Mouse (Mus musculus) adrenal gland, postnatal 36 days (tissue): Measurements from ENCODE around the gene Exo5. TPM values are rescaled to one million over a fixed set of nuclear protein-coding genes. Genes with fewer than 3 reads are reported as not detected.

ENCODE experiments used
- microRNA-seq: library from miRNA; unstranded; fragments of <30 nt; microRNA quantifications from one replicate; pipeline ENCODE4 v1.2.0, GENCODE M21; 2021
- total RNA-seq, 2 experiments: library from RNA; stranded (reverse); gene quantifications; 2 replicates each; pipeline ENCODE4 v1.2.3; 2021

Gene Exo5
- total RNA-seq, 2 experiments from 2014 or later, result 10.0 to 11.1 TPM

Small RNA genes lying within 50 kb of the gene (microRNA-seq; reads per million reads assigned to microRNA genes)
- 0.75 reads per million for gene Mir7015

Other genes starting within 250 kb of the Exo5 start
- 1 to 10 TPM; 2.3 TPM for gene Kcnq4, start 176.4 kb downstream of the Exo5 start, total RNA-seq
- 10 to 100 TPM; 46.6 to 50.0 TPM for gene Nfyc, start 93.4 kb downstream of the Exo5 start, total RNA-seq
- 1 to 10 TPM; 5.5 to 6.2 TPM for gene Rims3, start 70.2 kb downstream of the Exo5 start, total RNA-seq
- gene Zfp69, start 26.7 kb upstream of the Exo5 start, total RNA-seq, result 1 to 10 TPM; 1.8 to 2.9 TPM
- gene Smap2, start 92.2 kb upstream of the Exo5 start, total RNA-seq, result 10 to 100 TPM; 30.8 to 32.1 TPM
- gene Col9a2, start 114.4 kb upstream of the Exo5 start, total RNA-seq, result under 1 TPM; 0.43 to 0.72 TPM
- 10 to 100 TPM; 49.0 to 52.3 TPM for gene Zmpste24, start 173.2 kb upstream of the Exo5 start, total RNA-seq
- gene Tmco2, start 184.2 kb upstream of the Exo5 start, total RNA-seq, result not detected